Mouse (Mus musculus): ENCODE measurements around the gene Iqcn. TPM values are rescaled to one million over a fixed set of nuclear protein-coding genes. Genes with fewer than 3 reads are reported as not detected.

Iqcn gene
- total RNA-seq, 4 experiments from 2014 or later: 0.14 to 0.16 TPM; not detected in 2

GRCm38 (mm10) chr8:70726721-70727120 lies 23.5 kb downstream of the Iqcn start:
- DNase-seq (ENCODE audit: low spot score in 2 of 2): no peak

GRCm38 (mm10) chr8:70729808-70730475 lies 26.7 kb downstream of the Iqcn start:
- no peak for DNase-seq (ENCODE audit: low spot score in 2 of 2)

- DNase-seq (ENCODE audit: low spot score in 2 of 2): no peak
Measured at GRCm38 (mm10) chr8:70730956-70731355, 27.7 kb downstream of the Iqcn start.

GRCm38 (mm10) chr8:70737705-70738104 lies 34.4 kb downstream of the Iqcn start:
- no peak for DNase-seq (ENCODE audit: low spot score in 2 of 2)

GRCm38 (mm10) chr8:70738211-70738610 lies 35.0 kb downstream of the Iqcn start:
- no peak for DNase-seq (ENCODE audit: low spot score in 2 of 2)

GRCm38 (mm10) chr8:70741661-70742060 lies 38.4 kb downstream of the Iqcn start:
- no peak for DNase-seq (ENCODE audit: low spot score in 2 of 2)

- no peak for DNase-seq (ENCODE audit: low spot score in 2 of 2)
Measured at GRCm38 (mm10) chr8:70742176-70742575, 38.9 kb downstream of the Iqcn start.

GRCm38 (mm10) chr8:70742981-70743655 lies 39.9 kb downstream of the Iqcn start:
- no peak for DNase-seq (ENCODE audit: low spot score in 2 of 2)

GRCm38 (mm10) chr8:70743656-70744590 lies 40.7 kb downstream of the Iqcn start:
- peak in 1 of 2 experiments; percentile 50 for DNase-seq (ENCODE audit: low spot score in 2 of 2)

GRCm38 (mm10) chr8:70744806-70745205 lies 41.5 kb downstream of the Iqcn start:
- DNase-seq (ENCODE audit: low spot score in 2 of 2): no peak

GRCm38 (mm10) chr8:70745691-70746220 lies 42.5 kb downstream of the Iqcn start:
- DNase-seq (ENCODE audit: low spot score in 2 of 2): no peak

GRCm38 (mm10) chr8:70746676-70747075 lies 43.4 kb downstream of the Iqcn start:
- DNase-seq (ENCODE audit: low spot score in 2 of 2): no peak

- no peak for DNase-seq (ENCODE audit: low spot score in 2 of 2)
Measured at GRCm38 (mm10) chr8:70747211-70747890, 44.1 kb downstream of the Iqcn start.

GRCm38 (mm10) chr8:70748246-70749096 lies 45.2 kb downstream of the Iqcn start:
- DNase-seq (ENCODE audit: low spot score in 2 of 2): no peak

- peak in 1 of 2 experiments; percentile 12 for DNase-seq (ENCODE audit: low spot score in 2 of 2)
Measured at GRCm38 (mm10) chr8:70749097-70749674, 45.9 kb downstream of the Iqcn start.

- peak in 1 of 2 experiments; percentile 10 for DNase-seq (ENCODE audit: low spot score in 2 of 2)
Measured at GRCm38 (mm10) chr8:70750128-70750680, 46.9 kb downstream of the Iqcn start.

- peak; percentile 64 to 85 for DNase-seq (ENCODE audit: low spot score in 2 of 2)
Measured at GRCm38 (mm10) chr8:70752000-70752764, 48.9 kb downstream of the Iqcn start.

- peak; percentile 69 to 73 for DNase-seq (ENCODE audit: low spot score in 2 of 2)
Measured at GRCm38 (mm10) chr8:70753151-70753550, 49.9 kb downstream of the Iqcn start.
